Mouse (Mus musculus): ENCODE measurements around the gene Gm5089. TPM values are rescaled to one million over a fixed set of nuclear protein-coding genes. Genes with fewer than 3 reads are reported as not detected.

Gene Gm5089
- not detected in 3 replicates for total RNA-seq (2017)

GRCm38 (mm10) chr14:122450496-122451382, at the start of gene Gm5089:
Gm5089 (minus strand) TSS chr14:122451115.
- no peak for ATAC-seq (replicated peaks; ENCODE audit: insufficient number of reproducible peaks, low FRiP score, low TSS enrichment, poor library complexity, severe bottlenecking)

- ATAC-seq (replicated peaks; ENCODE audit: insufficient number of reproducible peaks, low FRiP score, low TSS enrichment, poor library complexity, severe bottlenecking), result no peak
Measured at GRCm38 (mm10) chr14:122492015-122492414, 41.1 kb upstream of the Gm5089 start.

- no peak for ATAC-seq (replicated peaks; ENCODE audit: insufficient number of reproducible peaks, low FRiP score, low TSS enrichment, poor library complexity, severe bottlenecking)
Measured at GRCm38 (mm10) chr14:122491521-122491920, 40.6 kb upstream of the Gm5089 start.

GRCm38 (mm10) chr14:122490441-122491328, 39.8 kb upstream of the Gm5089 start, which contains the start of gene Gm10837:
Gm10837 (plus strand) TSS chr14:122490586.
- ATAC-seq (replicated peaks; ENCODE audit: insufficient number of reproducible peaks, low FRiP score, low TSS enrichment, poor library complexity, severe bottlenecking), result no peak

- ATAC-seq (replicated peaks; ENCODE audit: insufficient number of reproducible peaks, low FRiP score, low TSS enrichment, poor library complexity, severe bottlenecking), result no peak
Measured at GRCm38 (mm10) chr14:122489686-122490414, 38.9 kb upstream of the Gm5089 start.

GRCm38 (mm10) chr14:122489041-122489440, 38.1 kb upstream of the Gm5089 start:
- no peak for ATAC-seq (replicated peaks; ENCODE audit: insufficient number of reproducible peaks, low FRiP score, low TSS enrichment, poor library complexity, severe bottlenecking)

- no peak for ATAC-seq (replicated peaks; ENCODE audit: insufficient number of reproducible peaks, low FRiP score, low TSS enrichment, poor library complexity, severe bottlenecking)
Measured at GRCm38 (mm10) chr14:122487366-122487765, 36.5 kb upstream of the Gm5089 start.

- ATAC-seq (replicated peaks; ENCODE audit: insufficient number of reproducible peaks, low FRiP score, low TSS enrichment, poor library complexity, severe bottlenecking), result no peak
Measured at GRCm38 (mm10) chr14:122486611-122487010, 35.7 kb upstream of the Gm5089 start.

- no peak for ATAC-seq (replicated peaks; ENCODE audit: insufficient number of reproducible peaks, low FRiP score, low TSS enrichment, poor library complexity, severe bottlenecking)
Measured at GRCm38 (mm10) chr14:122485635-122486181, 34.8 kb upstream of the Gm5089 start.

- ATAC-seq (replicated peaks; ENCODE audit: insufficient number of reproducible peaks, low FRiP score, low TSS enrichment, poor library complexity, severe bottlenecking), result no peak
Measured at GRCm38 (mm10) chr14:122484844-122485551, 34.1 kb upstream of the Gm5089 start.

- no peak for ATAC-seq (replicated peaks; ENCODE audit: insufficient number of reproducible peaks, low FRiP score, low TSS enrichment, poor library complexity, severe bottlenecking)
Measured at GRCm38 (mm10) chr14:122484458-122484843, 33.5 kb upstream of the Gm5089 start.

GRCm38 (mm10) chr14:122483556-122484421, 32.9 kb upstream of the Gm5089 start:
- ATAC-seq (replicated peaks; ENCODE audit: insufficient number of reproducible peaks, low FRiP score, low TSS enrichment, poor library complexity, severe bottlenecking), result no peak

GRCm38 (mm10) chr14:122483024-122483385, 32.1 kb upstream of the Gm5089 start:
- ATAC-seq (replicated peaks; ENCODE audit: insufficient number of reproducible peaks, low FRiP score, low TSS enrichment, poor library complexity, severe bottlenecking), result no peak

GRCm38 (mm10) chr14:122482081-122483023, 31.4 kb upstream of the Gm5089 start:
- ATAC-seq (replicated peaks; ENCODE audit: insufficient number of reproducible peaks, low FRiP score, low TSS enrichment, poor library complexity, severe bottlenecking), result no peak

- ATAC-seq (replicated peaks; ENCODE audit: insufficient number of reproducible peaks, low FRiP score, low TSS enrichment, poor library complexity, severe bottlenecking), result no peak
Measured at GRCm38 (mm10) chr14:122481181-122481580, 30.3 kb upstream of the Gm5089 start.

- ATAC-seq (replicated peaks; ENCODE audit: insufficient number of reproducible peaks, low FRiP score, low TSS enrichment, poor library complexity, severe bottlenecking), result no peak
Measured at GRCm38 (mm10) chr14:122480355-122480754, 29.4 kb upstream of the Gm5089 start.

All from monocyte, adult 5-6 weeks (primary cell).